In the genomic region with DNA sequence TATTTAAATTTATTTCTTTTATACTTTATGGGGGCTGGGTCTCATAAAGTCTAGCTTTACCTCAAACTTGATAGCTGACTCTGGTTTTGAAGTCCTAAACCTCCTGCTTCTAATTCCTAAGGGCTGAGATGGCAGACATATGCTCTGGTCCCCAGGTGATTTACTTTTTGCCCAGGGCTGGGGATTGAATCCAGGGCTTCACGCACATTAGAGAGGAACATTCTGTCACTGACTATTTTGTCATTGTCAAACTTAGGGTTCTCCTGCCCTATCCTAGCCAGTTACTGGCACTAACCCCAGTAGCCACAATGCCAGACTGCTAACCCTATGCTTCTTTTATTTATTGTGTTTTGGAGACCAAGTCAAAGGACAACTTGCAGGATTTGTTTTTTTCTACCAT, we compare ENCODE assay signal across 20 mouse cellular contexts. TPM values are rescaled to one million over a fixed set of nuclear protein-coding genes. Genes with fewer than 3 reads are reported as not detected.
A peak's percentile ranks its signal among the peaks of the same experiment; 100 is the strongest.
DNase-seq lines count a peak whose midpoint lies in the region; ATAC-seq lines count a peak whose summit lies in the region.
"Had no signal": no experiment of that assay in that cellular context is flagged by ENCODE, and none has a peak within 500 bp of the region (broad histone marks: within the 10 kb centered on the region; RNA-seq: fewer than 3 reads in every experiment).

No protein-coding gene starts in this region.

- H3K27me3 ChIP-seq in intestine, embryonic 14.5 days (replicated peaks; ENCODE audit: control insufficient read depth, insufficient read depth, low read length) = no peaks in the 10 kb centered on the region
- H3K27me3 ChIP-seq in intestine, embryonic 16.5 days (replicated peaks; ENCODE audit: control insufficient read depth, insufficient read depth, low read length) = no peaks in the 10 kb centered on the region
- H3K27me3 ChIP-seq: embryonic facial prominence, embryonic 13.5 days; embryonic facial prominence, embryonic 15.5 days; forebrain, embryonic 12.5 days had no signal

- no peak overlapping the region for H3K27ac ChIP-seq in intestine, embryonic 14.5 days (ENCODE audit: low read depth)
- no peak overlapping the region for H3K27ac ChIP-seq in intestine, embryonic 16.5 days (ENCODE audit: low read length)
- H3K27ac ChIP-seq: embryonic facial prominence, embryonic 13.5 days; embryonic facial prominence, embryonic 15.5 days; forebrain, embryonic 10.5 days; forebrain, embryonic 12.5 days had no signal

- no peak overlapping the region for H3K9ac ChIP-seq in intestine, embryonic 14.5 days (ENCODE audit: low read length)
- no peak overlapping the region for H3K9ac ChIP-seq in intestine, embryonic 16.5 days (ENCODE audit: low read depth, low read length)
- H3K9ac ChIP-seq: embryonic facial prominence, embryonic 13.5 days; embryonic facial prominence, embryonic 15.5 days; forebrain, embryonic 12.5 days had no signal

- DNase-seq in cerebellum, adult 18-20 months = peak; percentile 41 to 54
- DNase-seq in cerebellum, postnatal 4 days (ENCODE audit: low spot score in 2 of 2) = no peak
- DNase-seq in cerebellum, adult 9-10 months = peak; percentile 64
- DNase-seq in cerebellum, adult 9-11 months = no peak
- peak; percentile 38 for DNase-seq in intestine, embryonic 14.5 days (ENCODE audit: low spot score)
- peak; percentile 51 for DNase-seq in brain, adult 2 months (ENCODE audit: low read depth, low spot score)
- DNase-seq: adrenal gland, adult 8-10 months; adrenal gland, postnatal 14 days; adrenal gland, postnatal 36 days; cerebellum, adult 8-10 months; embryo, embryonic 11 days had no signal

- peaks cover 74% of the 10 kb centered on the region for H3K36me3 ChIP-seq in intestine, embryonic 14.5 days (ENCODE audit: control insufficient read depth, insufficient read depth, low read length)
- no peaks in the 10 kb centered on the region for H3K36me3 ChIP-seq in intestine, embryonic 16.5 days (ENCODE audit: control insufficient read depth, insufficient read depth, low read length)

- no peak overlapping the region for H3K4me3 ChIP-seq in intestine, embryonic 14.5 days (ENCODE audit: low read depth, low read length)
- H3K4me3 ChIP-seq in intestine, embryonic 16.5 days (ENCODE audit: low read length) = no peak overlapping the region
- H3K4me3 ChIP-seq: embryonic facial prominence, embryonic 13.5 days; embryonic facial prominence, embryonic 15.5 days; erythroblast, embryonic 14.5 days; forebrain, embryonic 10.5 days; forebrain, embryonic 12.5 days had no signal

- peaks cover under 1% of the 10 kb centered on the region; the same call in 1 of the 2 replicates for H3K4me1 ChIP-seq in intestine, embryonic 14.5 days (replicated peaks; ENCODE audit: control insufficient read depth, insufficient read depth, low read length)
- no peaks in the 10 kb centered on the region for H3K4me1 ChIP-seq in intestine, embryonic 16.5 days (ENCODE audit: control insufficient read depth, insufficient read depth, low read length)
- H3K4me1 ChIP-seq: embryonic facial prominence, embryonic 13.5 days; embryonic facial prominence, embryonic 15.5 days had no signal

- no peaks in the 10 kb centered on the region for H3K9me3 ChIP-seq in intestine, embryonic 14.5 days (ENCODE audit: control insufficient read depth, low read length)
- no peaks in the 10 kb centered on the region for H3K9me3 ChIP-seq in intestine, embryonic 16.5 days (ENCODE audit: control insufficient read depth, low read length)
- H3K9me3 ChIP-seq: embryonic facial prominence, embryonic 13.5 days; embryonic facial prominence, embryonic 15.5 days; forebrain, embryonic 10.5 days; forebrain, embryonic 12.5 days had no signal

- 81% methylated on average over 1 of the region's 1 CpGs for WGBS in intestine, embryonic 14.5 days
- WGBS in intestine, embryonic 16.5 days = 94% methylated on average over 1 of the region's 1 CpGs

- no peak overlapping the region for H3K4me2 ChIP-seq in intestine, embryonic 14.5 days (ENCODE audit: low read length)
- no peak overlapping the region for H3K4me2 ChIP-seq in intestine, embryonic 16.5 days (ENCODE audit: low read depth, low read length)
- H3K4me2 ChIP-seq: embryonic facial prominence, embryonic 13.5 days; embryonic facial prominence, embryonic 15.5 days; forebrain, embryonic 12.5 days had no signal

- ATAC-seq in intestine, embryonic 14.5 days (replicated peaks; ENCODE audit: low FRiP score, low TSS enrichment, low read depth) = no peak
- ATAC-seq in intestine, embryonic 16.5 days = no peak
- ATAC-seq in activated CD4-positive, CD25-positive, alpha-beta regulatory T cell, adult 4 months = no peak
- ATAC-seq: forebrain, embryonic 14.5 days; forebrain, embryonic 16.5 days had no signal

RNA-seq across cellular contexts. Expression of a gene that starts 7.1 kb away (rescaled TPM):
- polyA plus RNA-seq in intestine, embryonic 14.5 days (2014; fragmentation: Nextera tagmentation; extraction: Ambion mirVana) = 36.1 and 39.1 TPM in 2 replicates
- 7.6 and 8.6 TPM in 2 replicates for polyA plus RNA-seq in intestine, embryonic 16.5 days (2015; fragmentation: Nextera tagmentation; extraction: Ambion mirVana)
- 10 to 100 TPM; 21.2 to 29.8 TPM for polyA plus RNA-seq in activated CD4-positive, CD25-positive, alpha-beta regulatory T cell, adult 4 months (2017; shearing (Covaris generic))

RNA-seq across cellular contexts. Expression of a gene that starts 59.0 kb away (rescaled TPM):
- 58.2 and 66.3 TPM in 2 replicates for polyA plus RNA-seq in intestine, embryonic 14.5 days (2014; fragmentation: Nextera tagmentation; extraction: Ambion mirVana)
- 50.7 and 53.7 TPM in 2 replicates for polyA plus RNA-seq in intestine, embryonic 16.5 days (2015; fragmentation: Nextera tagmentation; extraction: Ambion mirVana)
- 100 to 1,000 TPM in 1 of 2 experiments, 10 to 100 TPM in 1; 95.1 to 112 TPM for polyA plus RNA-seq in activated CD4-positive, CD25-positive, alpha-beta regulatory T cell, adult 4 months (2017; shearing (Covaris generic))

Comparison
In these comparisons a context has a peak if more than half of its experiments do, and no peak if none do; other contexts are left out.
1. DNase-seq: peak in cerebellum, adult 18-20 months (2 of 2), cerebellum, adult 9-10 months (single experiment), intestine, embryonic 14.5 days (single experiment) and brain, adult 2 months (single experiment); none in cerebellum, postnatal 4 days (0 of 2) and cerebellum, adult 9-11 months (single experiment).